Mouse (Mus musculus): ENCODE measurements around the gene Cc2d2b. TPM values are rescaled to one million over a fixed set of nuclear protein-coding genes. Genes with fewer than 3 reads are reported as not detected.

Cc2d2b gene
- polyA plus RNA-seq, 1 experiment from 2014 or later = 0.08 TPM

- Histone ChIP-seq H3K4me1 (replicated peaks) (peaks cover 19% of the 10 kb centered on the region; the same call in 1 of the 2 replicates), H3K9me3 (no peaks in the 10 kb centered on the region)
- no peak for ATAC-seq (ENCODE audit: insufficient number of reproducible peaks, insufficient read depth, low FRiP score, low TSS enrichment, low read depth)
These were observed 11.5 kb downstream of the Cc2d2b start for GRCm38 (mm10) chr19:40760071-40760470.

GRCm38 (mm10) chr19:40762023-40762759 lies 13.6 kb downstream of the Cc2d2b start:
- Histone ChIP-seq H3K9ac (replicated peaks) (peak overlapping the region; percentile 54), H3K36me3 (no peaks in the 10 kb centered on the region), H3K9me3 (no peaks in the 10 kb centered on the region), H3K4me2 (peak overlapping the region; percentile 61), H3K27me3 (no peaks in the 10 kb centered on the region), H3K27ac (0 out of 2 replicates have a peak overlapping the region, but pooled peaks have one; percentile 53), H3K4me3 (replicated peaks) (peak overlapping the region; percentile 36), H3K4me1 (replicated peaks) (peaks cover 19% of the 10 kb centered on the region; the same call in 1 of the 2 replicates)
- ATAC-seq (ENCODE audit: insufficient number of reproducible peaks, insufficient read depth, low FRiP score, low TSS enrichment, low read depth) = peak; percentile 66
- 27% methylated on average over 22 of the region's 22 CpGs for WGBS

More at GRCm38 (mm10) chr19:40760071-40760470, 11.5 kb downstream of the Cc2d2b start:
- Histone ChIP-seq H3K4me2 (no peak overlapping the region), H3K27me3 (no peaks in the 10 kb centered on the region), H3K9ac (replicated peaks) (no peak overlapping the region), H3K36me3 (no peaks in the 10 kb centered on the region), H3K4me3 (replicated peaks) (no peak overlapping the region), H3K27ac (no peak overlapping the region)
- 68% methylated on average over 2 of the region's 2 CpGs for WGBS

- H3K4me1 ChIP-seq (replicated peaks) = peaks cover 4% of the 10 kb centered on the region; the same call in 1 of the 2 replicates
- H3K36me3 ChIP-seq = no peaks in the 10 kb centered on the region
- ATAC-seq (ENCODE audit: insufficient number of reproducible peaks, insufficient read depth, low FRiP score, low TSS enrichment, low read depth) = no peak
- H3K9me3 ChIP-seq = no peaks in the 10 kb centered on the region
- no peaks in the 10 kb centered on the region for H3K27me3 ChIP-seq
- 77% methylated on average over 2 of the region's 2 CpGs for WGBS
- H3K27ac ChIP-seq = no peak overlapping the region
- H3K9ac ChIP-seq (replicated peaks) = no peak overlapping the region
- H3K4me2 ChIP-seq = no peak overlapping the region
- no peak overlapping the region for H3K4me3 ChIP-seq (replicated peaks)
These were observed 18.6 kb downstream of the Cc2d2b start for GRCm38 (mm10) chr19:40767189-40767588.

- H3K4me2 ChIP-seq = no peak overlapping the region
- WGBS = 57% methylated on average over 7 of the region's 7 CpGs
- H3K4me1 ChIP-seq (replicated peaks) = no peaks in the 10 kb centered on the region
- no peaks in the 10 kb centered on the region for H3K9me3 ChIP-seq
- no peak overlapping the region for H3K9ac ChIP-seq (replicated peaks)
- H3K27me3 ChIP-seq = no peaks in the 10 kb centered on the region
- no peak for ATAC-seq (ENCODE audit: insufficient number of reproducible peaks, insufficient read depth, low FRiP score, low TSS enrichment, low read depth)
- H3K36me3 ChIP-seq = no peaks in the 10 kb centered on the region
- no peak overlapping the region for H3K27ac ChIP-seq
- no peak overlapping the region for H3K4me3 ChIP-seq (replicated peaks)
These were observed 20.8 kb downstream of the Cc2d2b start for GRCm38 (mm10) chr19:40769341-40769770.

GRCm38 (mm10) chr19:40788004-40788714 lies 39.6 kb downstream of the Cc2d2b start:
- H3K27me3 ChIP-seq = no peaks in the 10 kb centered on the region
- H3K4me1 ChIP-seq (replicated peaks) = no peaks in the 10 kb centered on the region
- H3K4me3 ChIP-seq (replicated peaks) = no peak overlapping the region
- H3K4me2 ChIP-seq = no peak overlapping the region
- H3K27ac ChIP-seq = no peak overlapping the region
- H3K9ac ChIP-seq (replicated peaks) = no peak overlapping the region
- no peaks in the 10 kb centered on the region for H3K36me3 ChIP-seq
- no peak for ATAC-seq (ENCODE audit: insufficient number of reproducible peaks, insufficient read depth, low FRiP score, low TSS enrichment, low read depth)
- WGBS = 48% methylated on average over 14 of the region's 15 CpGs
- no peaks in the 10 kb centered on the region for H3K9me3 ChIP-seq

- H3K9ac ChIP-seq (replicated peaks) = no peak overlapping the region
- no peak overlapping the region for H3K4me3 ChIP-seq (replicated peaks)
- H3K4me2 ChIP-seq = no peak overlapping the region
- H3K27me3 ChIP-seq = no peaks in the 10 kb centered on the region
- H3K9me3 ChIP-seq = no peaks in the 10 kb centered on the region
- H3K36me3 ChIP-seq = no peaks in the 10 kb centered on the region
- no peaks in the 10 kb centered on the region for H3K4me1 ChIP-seq (replicated peaks)
- no peak for ATAC-seq (ENCODE audit: insufficient number of reproducible peaks, insufficient read depth, low FRiP score, low TSS enrichment, low read depth)
- 61% methylated on average over 2 of the region's 2 CpGs for WGBS
- no peak overlapping the region for H3K27ac ChIP-seq
These were observed 40.1 kb downstream of the Cc2d2b start for GRCm38 (mm10) chr19:40788715-40789084.

GRCm38 (mm10) chr19:40805176-40805737 lies 56.7 kb downstream of the Cc2d2b start:
- Histone ChIP-seq H3K9ac (replicated peaks) (no peak overlapping the region), H3K27ac (no peak overlapping the region), H3K36me3 (no peaks in the 10 kb centered on the region), H3K4me1 (replicated peaks) (peaks cover 6% of the 10 kb centered on the region; the same call in 1 of the 2 replicates), H3K9me3 (no peaks in the 10 kb centered on the region), H3K27me3 (no peaks in the 10 kb centered on the region), H3K4me2 (no peak overlapping the region), H3K4me3 (replicated peaks) (no peak overlapping the region)
- ATAC-seq (ENCODE audit: insufficient number of reproducible peaks, insufficient read depth, low FRiP score, low TSS enrichment, low read depth) = no peak
- 40% methylated on average over 7 of the region's 7 CpGs for WGBS

GRCm38 (mm10) chr19:40809858-40810257 lies 61.3 kb downstream of the Cc2d2b start:
- H3K4me2 ChIP-seq = no peak overlapping the region
- H3K4me3 ChIP-seq (replicated peaks) = no peak overlapping the region
- H3K9ac ChIP-seq (replicated peaks) = no peak overlapping the region
- H3K36me3 ChIP-seq = no peaks in the 10 kb centered on the region
- H3K27ac ChIP-seq = no peak overlapping the region
- WGBS = 63% methylated on average over 7 of the region's 7 CpGs
- H3K27me3 ChIP-seq = no peaks in the 10 kb centered on the region
- peaks cover 5% of the 10 kb centered on the region; the same call in 1 of the 2 replicates for H3K4me1 ChIP-seq (replicated peaks)
- ATAC-seq (ENCODE audit: insufficient number of reproducible peaks, insufficient read depth, low FRiP score, low TSS enrichment, low read depth) = no peak
- H3K9me3 ChIP-seq = no peaks in the 10 kb centered on the region

- 85% methylated on average over 4 of the region's 4 CpGs for WGBS
These were observed 63.3 kb downstream of the Cc2d2b start for GRCm38 (mm10) chr19:40811840-40812239.

GRCm38 (mm10) chr19:40812778-40813177 lies 64.2 kb downstream of the Cc2d2b start:
- no peak for ATAC-seq (ENCODE audit: insufficient number of reproducible peaks, insufficient read depth, low FRiP score, low TSS enrichment, low read depth)
- Histone ChIP-seq H3K4me3 (replicated peaks) (no peak overlapping the region), H3K27ac (no peak overlapping the region), H3K36me3 (no peaks in the 10 kb centered on the region), H3K4me1 (replicated peaks) (no peaks in the 10 kb centered on the region; the same call in 1 of the 2 replicates), H3K4me2 (no peak overlapping the region), H3K9me3 (no peaks in the 10 kb centered on the region), H3K9ac (replicated peaks) (no peak overlapping the region), H3K27me3 (no peaks in the 10 kb centered on the region)
- WGBS = 83% methylated on average over 3 of the region's 3 CpGs

More at GRCm38 (mm10) chr19:40811840-40812239, 63.3 kb downstream of the Cc2d2b start:
- ATAC-seq (ENCODE audit: insufficient number of reproducible peaks, insufficient read depth, low FRiP score, low TSS enrichment, low read depth) = no peak
- Histone ChIP-seq H3K4me3 (replicated peaks) (no peak overlapping the region), H3K9ac (replicated peaks) (no peak overlapping the region), H3K36me3 (no peaks in the 10 kb centered on the region), H3K27me3 (no peaks in the 10 kb centered on the region), H3K9me3 (no peaks in the 10 kb centered on the region), H3K4me2 (no peak overlapping the region), H3K4me1 (replicated peaks) (no peaks in the 10 kb centered on the region; the same call in 1 of the 2 replicates), H3K27ac (no peak overlapping the region)

- H3K27ac ChIP-seq = no peak overlapping the region
- ATAC-seq (ENCODE audit: insufficient number of reproducible peaks, insufficient read depth, low FRiP score, low TSS enrichment, low read depth) = no peak
- WGBS = 68% methylated on average over 14 of the region's 14 CpGs
- no peak overlapping the region for H3K9ac ChIP-seq (replicated peaks)
- no peaks in the 10 kb centered on the region for H3K27me3 ChIP-seq
- H3K4me3 ChIP-seq (replicated peaks) = no peak overlapping the region
- H3K36me3 ChIP-seq = no peaks in the 10 kb centered on the region
- no peaks in the 10 kb centered on the region; the same call in 1 of the 2 replicates for H3K4me1 ChIP-seq (replicated peaks)
- H3K4me2 ChIP-seq = no peak overlapping the region
- H3K9me3 ChIP-seq = no peaks in the 10 kb centered on the region
These were observed 64.8 kb downstream of the Cc2d2b start for GRCm38 (mm10) chr19:40813385-40813784.
